Mouse (Mus musculus) left cerebral cortex, postnatal 25 days (tissue): ENCODE results near the gene Rprml. TPM values are rescaled to one million over a fixed set of nuclear protein-coding genes. Genes with fewer than 3 reads are reported as not detected.

Experiments
- DNase-seq, 2 experiments: peaks; one replicate each; pipeline ENCODE4 v3.0.0; 2022; ENCODE audit warnings: low spot score in 2 of 2, mixed read lengths in 1 of 2
- intact Hi-C: fragments of 180-260 bp; cut with DNase I; formaldehyde crosslinking; loops from one replicate; pipeline ENCODE4 v1.15.1; 2025
- total RNA-seq, 2 experiments: library from RNA; stranded (reverse); gene quantifications; 2 replicates each; pipeline ENCODE4 v1.2.3; 2021

Rprml gene
- 10 to 100 TPM; 84.4 to 96.3 TPM for total RNA-seq

- peak; percentile 90 to 94 for DNase-seq
- intact Hi-C loops = loop anchor here (1.0 kb wide), 2 partner anchors 13 to 17 kb away; no protein-coding TSS in a partner anchor
These were observed at the start of gene Rprml for GRCm38 (mm10) chr11:103649301-103649982. Gene Rprml (plus strand): TSS chr11:103649570.

- no peak for DNase-seq
- intact Hi-C loops = no loop called here
These were observed 42.8 kb upstream of the Rprml start for GRCm38 (mm10) chr11:103606611-103607010.

- DNase-seq = no peak
- intact Hi-C loops = no loop called here
These were observed 38.6 kb upstream of the Rprml start for GRCm38 (mm10) chr11:103610772-103611171.

- DNase-seq = no peak
- intact Hi-C loops = no loop called here
These were observed 28.3 kb upstream of the Rprml start, which contains the start of gene Gm884 for GRCm38 (mm10) chr11:103621040-103621439. Gene Gm884 (minus strand): TSS chr11:103621140.

- no peak for DNase-seq
- intact Hi-C loops = no loop called here
These were observed 21.9 kb upstream of the Rprml start for GRCm38 (mm10) chr11:103627453-103627852.

- no peak for DNase-seq
- intact Hi-C loops = no loop called here
These were observed 14.6 kb upstream of the Rprml start for GRCm38 (mm10) chr11:103634806-103635205.

GRCm38 (mm10) chr11:103635481-103635880 lies 13.9 kb upstream of the Rprml start:
- intact Hi-C loops = no loop called here
- no peak for DNase-seq

GRCm38 (mm10) chr11:103636261-103636660 lies 13.1 kb upstream of the Rprml start:
- DNase-seq = no peak
- intact Hi-C loops = no loop called here

- intact Hi-C loops = loop anchor here (1.0 to 2.0 kb wide), 2 partner anchors 37 to 120 kb away; no protein-coding TSS in a partner anchor
These were observed 10.6 kb upstream of the Rprml start, which contains the start of gene Lyzl6 for GRCm38 (mm10) chr11:103638790-103639189. Gene Lyzl6 (minus strand): TSS chr11:103638890.

GRCm38 (mm10) chr11:103639407-103639946 lies 9.9 kb upstream of the Rprml start:
- intact Hi-C loops = loop anchor here (1.0 to 2.0 kb wide), 2 partner anchors 36 to 119 kb away; no protein-coding TSS in a partner anchor
- DNase-seq = peak; percentile 51 to 74

More at GRCm38 (mm10) chr11:103638790-103639189, 10.6 kb upstream of the Rprml start, which contains the start of gene Lyzl6:
- DNase-seq = no peak

GRCm38 (mm10) chr11:103643211-103643610 lies 6.2 kb upstream of the Rprml start:
- intact Hi-C loops = loop anchor here (5.0 kb wide), 1 partner anchor 269 kb away; no protein-coding TSS in a partner anchor
- no peak for DNase-seq

GRCm38 (mm10) chr11:103645731-103646130 lies 3.6 kb upstream of the Rprml start:
- DNase-seq = no peak
- intact Hi-C loops = no loop called here

GRCm38 (mm10) chr11:103646301-103646700 lies 3.1 kb upstream of the Rprml start:
- DNase-seq = no peak
- intact Hi-C loops = no loop called here

GRCm38 (mm10) chr11:103647921-103648620 lies 1.3 kb upstream of the Rprml start:
- intact Hi-C loops = no loop called here
- DNase-seq = peak in 1 of 2 experiments; percentile 18

GRCm38 (mm10) chr11:103648656-103649055 lies 714 bp upstream of the Rprml start:
- intact Hi-C loops = loop anchor here (1.0 kb wide), 2 partner anchors 14 to 18 kb away; no protein-coding TSS in a partner anchor

GRCm38 (mm10) chr11:103649983-103650493 lies 668 bp downstream of the Rprml start:
- peak in 1 of 2 experiments; percentile 20 for DNase-seq
- intact Hi-C loops = loop anchor here (1.0 kb wide), 2 partner anchors 12 to 16 kb away; no protein-coding TSS in a partner anchor

More at GRCm38 (mm10) chr11:103648656-103649055, 714 bp upstream of the Rprml start:
- DNase-seq = peak; percentile 58 to 74

- intact Hi-C loops = no loop called here
- DNase-seq = peak; percentile 60 to 83
These were observed 2.1 kb downstream of the Rprml start for GRCm38 (mm10) chr11:103651426-103651825.

- intact Hi-C loops = loop anchor here (1.0 kb wide), 1 partner anchor 13 kb away; no protein-coding TSS in a partner anchor
- DNase-seq = peak; percentile 62 to 93
These were observed 4.1 kb downstream of the Rprml start for GRCm38 (mm10) chr11:103653359-103653965.

- intact Hi-C loops = no loop called here
- DNase-seq = no peak
These were observed 7.2 kb downstream of the Rprml start for GRCm38 (mm10) chr11:103656520-103656919.
